Mouse (Mus musculus) kidney, embryonic 14.5 days (tissue): Measurements from ENCODE around the gene Pon1. TPM values are rescaled to one million over a fixed set of nuclear protein-coding genes. Genes with fewer than 3 reads are reported as not detected.

ENCODE experiments used
- ATAC-seq: fragments of 200-750 bp; cut with Nextera tagmentation; 2 replicates; pipeline ENCODE4 v1.8.0; 2017; ENCODE audit warnings: moderate number of reproducible peaks, mild to moderate bottlenecking, moderate TSS enrichment, moderate library complexity; ENCODE audit not compliant: low FRiP score, low TSS enrichment
- H3K27ac ChIP-seq: fragments of 300-500 bp; sonication (generic); 2 replicates; pipeline ENCODE4 v1.5.1; 2014; ENCODE audit warnings: low read depth, mild to moderate bottlenecking, low read length, moderate library complexity, mixed read lengths
- H3K27me3 ChIP-seq: fragments of 300-500 bp; sonication (generic); 2 replicates; pipeline ENCODE4 v1.6.1; 2014; ENCODE audit warnings: mild to moderate bottlenecking, low read length; ENCODE audit not compliant: control insufficient read depth, insufficient read depth
- H3K36me3 ChIP-seq: fragments of 300-500 bp; sonication (generic); 2 replicates; pipeline ENCODE4 v1.6.1; 2014; ENCODE audit warnings: low read length, mixed read lengths; ENCODE audit not compliant: control insufficient read depth, insufficient read depth
- H3K4me1 ChIP-seq: fragments of 300-500 bp; sonication (generic); 2 replicates; pipeline ENCODE4 v1.6.1; 2014; ENCODE audit warnings: low read length, mixed read lengths; ENCODE audit not compliant: control insufficient read depth, insufficient read depth
- H3K4me2 ChIP-seq: fragments of 300-500 bp; sonication (generic); replicated peaks from 2 replicates; pipeline ENCODE4 v1.6.1; 2014; ENCODE audit warnings: low read depth, mild to moderate bottlenecking, low read length
- H3K4me3 ChIP-seq: fragments of 300-500 bp; sonication (generic); 2 replicates; pipeline ENCODE4 v1.5.1; 2014; ENCODE audit warnings: mild to moderate bottlenecking, low read length
- H3K9ac ChIP-seq: fragments of 300-500 bp; sonication (generic); 2 replicates; pipeline ENCODE4 v1.6.1; 2014; ENCODE audit warnings: low read depth, mild to moderate bottlenecking, low read length, moderate library complexity
- H3K9me3 ChIP-seq: fragments of 300-500 bp; sonication (generic); 2 replicates; pipeline ENCODE4 v1.6.1; 2016; ENCODE audit warnings: low read length; ENCODE audit not compliant: control insufficient read depth
- WGBS: fragments of 180-500 bp; shearing (Covaris S2); extraction: QIAGEN DNeasy Blood & Tissue Kit; methylation state at CpG from one replicate; pipeline ENCODE4 v1.1.7; 2014; 5-methylcytosine and 5-hydroxymethylcytosine counted together
- polyA plus RNA-seq: library from polyadenylated mRNA; unstranded; fragments of >200 nt; fragmentation: Nextera tagmentation; extraction: Ambion mirVana; gene quantifications from 2 replicates; pipeline ENCODE4 v1.2.1, GENCODE M21; 2014

The Pon1 gene
- polyA plus RNA-seq, 1 experiment from 2014 or later: not detected

DNA sequence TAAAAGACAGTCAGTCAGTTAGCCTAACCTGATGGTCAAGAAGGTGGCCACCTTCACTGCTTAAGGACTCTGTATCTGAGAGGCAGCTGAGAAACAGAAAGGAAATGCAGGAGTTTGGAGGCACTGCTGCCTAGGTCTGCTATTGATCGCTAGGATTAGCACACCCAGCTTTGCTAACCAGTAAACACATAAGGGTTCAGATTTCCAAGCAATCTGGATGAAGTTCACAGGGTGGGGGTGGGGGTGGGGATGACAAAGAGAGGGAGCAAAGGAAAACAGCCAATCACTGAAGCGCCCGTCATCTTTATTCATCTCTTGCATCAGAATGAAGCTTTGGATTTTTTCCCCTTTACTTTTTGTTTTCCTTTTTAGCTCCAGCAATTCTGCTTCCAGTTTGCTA lies 28.3 kb upstream of the Pon1 start:
- Histone ChIP-seq H3K4me1 (no peaks in the 10 kb centered on the region), H3K27me3 (no peaks in the 10 kb centered on the region), H3K9ac (no peak overlapping the region), H3K27ac (no peak overlapping the region), H3K4me2 (no peak overlapping the region), H3K36me3 (no peaks in the 10 kb centered on the region), H3K4me3 (no peak overlapping the region), H3K9me3 (no peaks in the 10 kb centered on the region)
- WGBS: 72% methylated on average over 3 of the region's 3 CpGs
- ATAC-seq: no peak

DNA sequence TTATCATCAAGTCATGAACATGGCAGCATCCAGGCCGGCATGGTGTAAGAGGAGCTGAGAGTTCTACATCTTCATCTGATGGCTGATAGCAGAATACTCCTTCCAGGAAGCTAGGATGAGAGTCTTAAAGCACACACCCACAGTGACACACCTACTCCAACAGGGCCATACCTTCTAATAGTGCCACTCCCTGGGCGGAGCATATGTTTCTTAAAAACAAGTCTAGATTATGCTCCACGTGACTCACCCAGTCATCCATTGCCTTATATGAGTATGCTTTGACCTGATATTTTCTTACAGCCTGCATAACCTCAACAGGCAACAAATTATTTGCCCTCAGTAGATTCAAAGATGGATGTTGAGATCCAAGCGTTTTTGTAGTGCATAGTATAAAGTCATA lies 24.4 kb upstream of the Pon1 start:
- Histone ChIP-seq H3K9me3 (no peaks in the 10 kb centered on the region), H3K9ac (no peak overlapping the region), H3K36me3 (no peaks in the 10 kb centered on the region), H3K4me3 (no peak overlapping the region), H3K4me1 (no peaks in the 10 kb centered on the region), H3K27me3 (no peaks in the 10 kb centered on the region), H3K4me2 (no peak overlapping the region), H3K27ac (no peak overlapping the region)
- no peak for ATAC-seq
- 93% methylated on average over 4 of the region's 4 CpGs for WGBS

DNA sequence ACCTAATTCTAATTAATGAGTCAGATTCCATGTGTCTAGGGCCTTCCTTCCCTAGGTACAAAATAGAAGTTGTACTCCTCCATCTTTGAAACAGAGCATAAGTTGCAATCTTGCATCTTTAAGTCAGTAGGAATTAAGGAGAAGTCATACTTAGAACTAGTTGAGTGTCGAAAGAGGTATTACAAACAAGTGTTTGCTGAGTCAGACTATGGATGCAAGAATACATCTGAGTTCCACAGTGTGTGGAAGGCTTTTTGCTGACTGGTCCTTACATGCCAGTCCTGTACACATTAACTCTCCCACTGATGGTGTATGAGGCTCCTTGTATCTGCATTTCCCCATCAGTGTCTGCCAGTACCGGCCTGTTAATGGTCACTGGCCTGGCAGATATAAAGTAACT lies 14.1 kb upstream of the Pon1 start:
- Histone ChIP-seq H3K27me3 (no peaks in the 10 kb centered on the region), H3K4me3 (no peak overlapping the region), H3K4me1 (no peaks in the 10 kb centered on the region), H3K4me2 (no peak overlapping the region), H3K27ac (no peak overlapping the region), H3K9ac (no peak overlapping the region), H3K9me3 (no peaks in the 10 kb centered on the region), H3K36me3 (no peaks in the 10 kb centered on the region)
- no peak for ATAC-seq
- 57% methylated on average over 2 of the region's 2 CpGs for WGBS

DNA sequence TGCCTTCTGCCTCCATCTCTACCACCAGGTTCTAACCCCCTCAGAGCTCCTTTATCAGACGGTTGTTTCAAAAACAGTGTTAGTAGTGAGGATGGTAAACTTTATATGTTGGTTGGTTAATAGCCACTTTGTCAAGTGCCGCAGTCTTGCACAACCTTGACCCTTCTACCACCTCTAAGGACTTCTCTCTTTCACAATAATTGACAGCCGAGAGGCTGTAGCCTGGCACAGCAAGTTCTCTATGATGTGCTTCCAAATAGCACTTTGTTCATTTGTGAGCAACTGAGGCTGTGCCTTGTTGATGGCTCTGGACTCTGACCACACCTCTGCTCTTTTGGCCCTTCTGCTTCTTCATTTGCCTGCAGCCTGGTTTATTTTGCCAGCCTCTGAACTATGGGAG lies 6.2 kb upstream of the Pon1 start:
- no peak overlapping the region for H3K27ac ChIP-seq
- ATAC-seq: no peak
- H3K9ac ChIP-seq: no peak overlapping the region
- H3K4me3 ChIP-seq: no peak overlapping the region
- 80% methylated on average over 3 of the region's 3 CpGs for WGBS
- peaks cover 2% of the 10 kb centered on the region; the same call in 1 of the 2 replicates for H3K9me3 ChIP-seq
- H3K36me3 ChIP-seq: no peaks in the 10 kb centered on the region
- no peak overlapping the region for H3K4me2 ChIP-seq
- H3K27me3 ChIP-seq: no peaks in the 10 kb centered on the region
- H3K4me1 ChIP-seq: no peaks in the 10 kb centered on the region

DNA sequence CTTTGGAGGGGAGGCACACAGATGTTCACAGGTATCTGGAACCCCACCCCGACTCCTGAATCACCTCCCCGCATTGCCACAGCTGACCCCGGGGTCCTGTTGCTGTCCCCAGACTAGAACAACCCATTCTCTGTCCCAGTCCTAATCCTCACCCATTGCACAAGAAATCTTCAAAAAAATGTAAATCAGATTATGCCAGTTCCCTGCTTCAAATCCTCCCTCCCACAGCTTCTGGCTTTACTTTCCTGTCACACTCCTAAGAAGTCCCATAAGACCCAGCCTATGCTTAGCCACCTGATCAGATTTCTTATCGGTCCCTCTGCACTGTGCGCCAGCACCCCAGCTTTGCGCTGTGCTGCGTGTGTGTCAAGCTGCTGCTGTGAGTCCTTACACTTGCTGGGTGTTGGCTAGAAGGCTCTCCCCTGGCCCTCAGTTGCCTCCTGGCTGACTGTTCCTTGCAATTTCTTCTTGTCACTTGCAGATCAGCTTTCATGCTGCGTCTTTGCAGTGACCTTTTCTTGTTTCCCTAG lies 5.7 kb upstream of the Pon1 start:
- H3K27me3 ChIP-seq: no peaks in the 10 kb centered on the region
- H3K4me3 ChIP-seq: no peak overlapping the region
- no peak overlapping the region for H3K27ac ChIP-seq
- H3K4me2 ChIP-seq: no peak overlapping the region
- H3K9me3 ChIP-seq: peaks cover 2% of the 10 kb centered on the region; the same call in 1 of the 2 replicates
- no peak for ATAC-seq
- H3K4me1 ChIP-seq: no peaks in the 10 kb centered on the region
- H3K9ac ChIP-seq: no peak overlapping the region
- H3K36me3 ChIP-seq: no peaks in the 10 kb centered on the region
- 83% methylated on average over 8 of the region's 8 CpGs for WGBS

DNA sequence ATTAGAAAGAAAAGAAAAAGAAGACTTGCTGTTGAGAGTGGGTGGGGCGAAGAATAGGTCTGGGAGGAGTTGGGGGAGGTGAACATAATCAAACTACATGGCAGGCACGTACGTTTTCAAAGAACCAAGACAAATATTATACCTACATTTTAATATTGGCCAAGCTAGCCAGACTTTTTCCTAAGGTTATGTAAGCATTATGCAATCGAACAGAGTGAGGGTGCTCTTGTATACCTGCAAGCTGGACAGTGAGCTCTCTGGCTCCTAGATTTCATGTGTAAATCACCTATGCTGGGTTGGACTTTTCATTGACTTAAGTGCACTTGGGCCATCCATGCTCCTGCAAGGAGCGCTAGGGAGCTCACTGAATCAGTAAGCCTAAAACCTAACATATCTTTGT lies 4.8 kb upstream of the Pon1 start:
- Histone ChIP-seq H3K4me1 (no peaks in the 10 kb centered on the region), H3K4me2 (no peak overlapping the region), H3K27ac (no peak overlapping the region), H3K4me3 (no peak overlapping the region), H3K36me3 (no peaks in the 10 kb centered on the region), H3K9ac (no peak overlapping the region), H3K27me3 (no peaks in the 10 kb centered on the region), H3K9me3 (peaks cover 2% of the 10 kb centered on the region; the same call in 1 of the 2 replicates)
- 97% methylated on average over 5 of the region's 5 CpGs for WGBS
- ATAC-seq: no peak

DNA sequence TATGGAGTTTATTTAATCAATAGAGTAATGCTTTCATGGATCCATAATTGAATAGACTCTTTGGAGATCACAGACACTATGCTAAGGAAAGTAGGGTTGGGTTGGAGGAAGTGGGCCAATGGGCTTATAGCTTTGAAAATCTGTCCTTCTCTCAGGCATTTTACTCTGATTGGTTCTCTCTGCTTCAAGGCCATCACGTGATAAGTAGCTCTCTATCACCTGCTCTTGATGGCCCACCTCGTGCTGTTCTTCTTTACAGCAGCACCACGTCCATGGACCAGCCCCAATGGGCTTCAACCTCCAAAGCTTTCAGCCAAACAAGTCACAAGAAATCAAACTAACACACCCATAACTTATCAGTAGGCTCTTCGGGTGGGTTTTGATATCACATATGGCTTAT lies 3.0 kb downstream of the Pon1 start:
- Histone ChIP-seq H3K9ac (no peak overlapping the region), H3K9me3 (no peaks in the 10 kb centered on the region), H3K27ac (no peak overlapping the region), H3K4me1 (no peaks in the 10 kb centered on the region), H3K4me2 (no peak overlapping the region), H3K4me3 (no peak overlapping the region), H3K27me3 (no peaks in the 10 kb centered on the region), H3K36me3 (no peaks in the 10 kb centered on the region)
- 85% methylated on average over 4 of the region's 4 CpGs for WGBS
- no peak for ATAC-seq

DNA sequence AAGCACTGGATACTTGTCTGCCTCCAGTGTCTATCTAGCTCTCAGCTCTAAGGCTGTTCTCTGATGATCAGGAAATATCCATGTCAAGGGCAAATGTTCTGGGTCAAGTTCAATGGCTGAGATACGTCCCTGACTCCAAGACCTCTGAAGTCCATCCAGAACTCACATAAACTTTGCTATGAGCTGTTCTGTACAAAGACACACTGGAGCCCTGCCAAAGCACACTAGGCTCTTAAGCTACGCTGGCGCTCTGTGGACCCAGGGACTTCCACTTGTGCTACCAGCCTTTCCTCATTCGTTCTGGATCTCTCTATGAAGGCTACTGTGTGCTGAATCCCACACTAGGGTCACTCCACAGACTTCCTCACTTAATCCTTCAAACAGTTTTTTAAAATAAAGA lies 4.2 kb downstream of the Pon1 start:
- Histone ChIP-seq H3K27me3 (no peaks in the 10 kb centered on the region), H3K4me1 (no peaks in the 10 kb centered on the region), H3K9ac (no peak overlapping the region), H3K36me3 (no peaks in the 10 kb centered on the region), H3K27ac (no peak overlapping the region), H3K4me3 (no peak overlapping the region), H3K4me2 (no peak overlapping the region), H3K9me3 (no peaks in the 10 kb centered on the region)
- no peak for ATAC-seq
- WGBS: 52% methylated on average over 4 of the region's 4 CpGs

DNA sequence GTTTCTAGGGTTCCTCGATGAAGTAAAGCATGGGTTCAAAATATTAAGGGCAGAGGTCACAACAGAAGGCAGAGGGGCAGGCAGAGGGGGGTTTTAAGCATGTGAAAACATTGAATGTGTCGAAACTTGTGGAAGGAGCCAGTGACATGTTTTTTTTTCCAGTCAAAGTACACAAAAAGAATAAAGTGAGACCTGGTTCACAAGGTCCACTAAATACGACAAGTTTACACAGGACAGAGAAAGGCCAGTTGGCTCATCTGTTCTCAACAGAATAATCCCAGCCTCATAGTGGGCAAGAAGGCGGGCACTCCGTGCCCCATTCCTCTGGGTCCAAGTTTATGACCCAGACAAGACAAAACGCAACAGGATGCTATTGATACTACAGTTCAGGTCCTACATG lies 4.8 kb downstream of the Pon1 start:
- H3K9me3 ChIP-seq: no peaks in the 10 kb centered on the region
- H3K27ac ChIP-seq: no peak overlapping the region
- no peaks in the 10 kb centered on the region for H3K27me3 ChIP-seq
- no peaks in the 10 kb centered on the region for H3K4me1 ChIP-seq
- ATAC-seq: no peak
- no peaks in the 10 kb centered on the region for H3K36me3 ChIP-seq
- H3K4me2 ChIP-seq: no peak overlapping the region
- H3K9ac ChIP-seq: no peak overlapping the region
- H3K4me3 ChIP-seq: no peak overlapping the region
- 34% methylated on average over 6 of the region's 6 CpGs for WGBS
